Mouse (Mus musculus) brain, embryonic 14.5 days (tissue): ENCODE results near the gene Vwce.

Experiments used
- CTCF ChIP-seq: fragments of 200-500 bp; IDR thresholded peaks from 2 replicates; pipeline ENCODE4 v1.5.1; 2012; ENCODE audit warnings: inconsistent platforms, mild to moderate bottlenecking, moderate library complexity, borderline replicate concordance; ENCODE audit not compliant: insufficient read depth, insufficient read length; ENCODE audit errors: extremely low read depth
- POLR2A ChIP-seq: fragments of 200-500 bp; IDR thresholded peaks from 2 replicates; pipeline ENCODE4 v1.6.1; 2012; ENCODE audit warnings: mild to moderate bottlenecking, inconsistent platforms, borderline replicate concordance; ENCODE audit not compliant: poor library complexity, insufficient read depth, insufficient read length, severe bottlenecking; ENCODE audit errors: extremely low read depth

GRCm38 (mm10) chr19:10590301-10590700, 43.7 kb upstream of the Vwce start:
- TF ChIP-seq CTCF: no peak
- no peak for TF ChIP-seq POLR2A
